Mouse (Mus musculus) B cell, adult 2 months (primary cell): ENCODE measurements around the gene Defb21.

ENCODE experiments used
- DNase-seq, 2 experiments: peaks; one replicate each; pipeline ENCODE4 v3.0.0; 2022

Gene Defb21

GRCm38 (mm10) chr2:152572114-152572794, at the start of gene Defb21:
TSS of gene Defb21 (plus strand) at chr2:152572744.
- DNase-seq = peak; percentile 12 to 19

GRCm38 (mm10) chr2:152539944-152540710, 32.4 kb upstream of the Defb21 start, which contains the start of gene Defb29:
TSS of gene Defb29 (minus strand) at chr2:152540098.
- no peak for DNase-seq

GRCm38 (mm10) chr2:152541979-152542378, 30.6 kb upstream of the Defb21 start:
- no peak for DNase-seq

GRCm38 (mm10) chr2:152542897-152543296, 29.6 kb upstream of the Defb21 start:
- DNase-seq = no peak

GRCm38 (mm10) chr2:152543478-152543877, 29.1 kb upstream of the Defb21 start:
- no peak for DNase-seq

GRCm38 (mm10) chr2:152544691-152545090, 27.9 kb upstream of the Defb21 start:
- DNase-seq = no peak

- no peak for DNase-seq
Observed at GRCm38 (mm10) chr2:152548124-152548523, 24.4 kb upstream of the Defb21 start.

GRCm38 (mm10) chr2:152553774-152554423, 18.6 kb upstream of the Defb21 start:
- peak; percentile 14 to 19 for DNase-seq

GRCm38 (mm10) chr2:152556655-152557054, 15.9 kb upstream of the Defb21 start:
- no peak for DNase-seq

GRCm38 (mm10) chr2:152569038-152569437, 3.5 kb upstream of the Defb21 start, which contains the start of gene Gm17416:
TSS of gene Gm17416 (plus strand) at chr2:152569338.
- DNase-seq = no peak

- DNase-seq = no peak
Observed at GRCm38 (mm10) chr2:152569881-152570280, 2.7 kb upstream of the Defb21 start.

GRCm38 (mm10) chr2:152570313-152570712, 2.2 kb upstream of the Defb21 start:
- DNase-seq = no peak

GRCm38 (mm10) chr2:152573484-152573883, 940 bp downstream of the Defb21 start:
- DNase-seq = no peak

- no peak for DNase-seq
Observed at GRCm38 (mm10) chr2:152580107-152580506, 7.6 kb downstream of the Defb21 start, which contains the start of gene Defb19. TSS of gene Defb19 (minus strand) at chr2:152580312.

- DNase-seq = no peak
Observed at GRCm38 (mm10) chr2:152580612-152581011, 8.1 kb downstream of the Defb21 start.

- DNase-seq = no peak
Observed at GRCm38 (mm10) chr2:152586926-152587560, 14.5 kb downstream of the Defb21 start.

- no peak for DNase-seq
Observed at GRCm38 (mm10) chr2:152588450-152588849, 15.9 kb downstream of the Defb21 start.

GRCm38 (mm10) chr2:152589021-152589420, 16.5 kb downstream of the Defb21 start:
- DNase-seq = no peak

GRCm38 (mm10) chr2:152599299-152599698, 26.8 kb downstream of the Defb21 start, which contains the start of gene Defb45:
TSS of gene Defb45 (minus strand) at chr2:152599399.
- no peak for DNase-seq

- DNase-seq = no peak
Observed at GRCm38 (mm10) chr2:152600076-152600475, 27.5 kb downstream of the Defb21 start.

GRCm38 (mm10) chr2:152601275-152601960, 28.9 kb downstream of the Defb21 start:
- no peak for DNase-seq

- DNase-seq = peak; percentile 22 to 33
Observed at GRCm38 (mm10) chr2:152604057-152604456, 31.5 kb downstream of the Defb21 start, which contains the start of gene Defb36. TSS of gene Defb36 (plus strand) at chr2:152604327.
